Mouse (Mus musculus): ENCODE data around the gene Ctnna2.

The Ctnna2 gene

DNA sequence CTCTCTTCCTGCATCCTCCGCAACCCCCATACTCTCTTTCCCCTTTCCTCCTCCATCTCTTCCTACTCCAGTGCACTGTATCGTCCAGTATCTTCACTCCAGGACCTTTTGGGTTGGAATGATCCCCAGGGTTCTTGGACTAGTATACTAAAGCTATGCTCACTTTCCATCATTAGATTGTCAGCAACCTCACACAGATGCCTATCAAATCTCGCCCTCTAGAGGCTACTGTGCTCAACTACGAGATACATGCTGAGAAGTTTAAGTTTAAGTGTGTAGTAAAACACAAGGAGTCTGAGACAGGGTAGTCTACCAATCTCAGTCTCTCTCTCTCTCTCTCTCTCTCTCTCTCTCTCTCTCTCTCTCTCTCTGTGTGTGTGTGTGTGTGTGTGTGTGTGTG is 396.9 kb downstream of the Ctnna2 start:
- no peak for DNase-seq (ENCODE audit: low spot score in 2 of 2)

DNA sequence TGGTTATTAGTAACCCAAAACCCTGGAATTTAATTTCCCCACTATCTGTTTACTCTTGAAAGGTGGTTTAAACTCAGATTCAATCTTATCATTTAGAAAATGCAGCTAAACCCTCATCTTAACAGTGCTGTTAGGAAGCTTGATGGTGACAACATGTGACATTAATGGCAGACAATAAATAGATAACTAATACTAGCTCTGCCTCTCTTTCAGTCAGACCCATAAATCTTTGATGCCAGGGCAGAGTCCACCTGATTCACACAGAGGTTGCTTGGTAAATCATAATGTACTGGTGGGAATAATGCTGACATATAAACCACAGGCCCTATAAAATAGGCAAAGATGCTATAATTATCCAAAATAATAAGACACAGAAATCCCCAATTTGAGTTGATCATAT is 398.6 kb downstream of the Ctnna2 start:
- DNase-seq (ENCODE audit: low spot score in 2 of 2), result no peak

DNA sequence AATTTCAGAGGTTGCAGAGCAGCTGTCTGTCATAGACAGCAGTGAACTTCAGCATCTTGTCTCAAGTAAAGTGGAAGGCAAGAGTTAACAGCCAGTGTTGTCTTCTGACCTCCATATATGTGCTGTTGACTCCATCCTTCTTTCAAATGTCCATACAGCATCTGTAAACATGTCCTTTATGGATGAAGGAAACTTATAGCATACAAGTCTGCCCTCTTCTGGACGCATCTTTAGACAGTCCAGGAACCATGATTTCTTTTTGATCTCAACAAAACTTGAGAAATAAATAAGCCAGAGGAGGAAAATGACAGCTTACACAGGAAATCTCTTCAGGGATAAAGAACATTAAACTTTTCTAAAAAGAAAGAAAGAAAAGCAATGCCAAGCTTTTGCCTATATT is 400.9 kb downstream of the Ctnna2 start:
- no peak for DNase-seq (ENCODE audit: low spot score in 2 of 2)

DNA sequence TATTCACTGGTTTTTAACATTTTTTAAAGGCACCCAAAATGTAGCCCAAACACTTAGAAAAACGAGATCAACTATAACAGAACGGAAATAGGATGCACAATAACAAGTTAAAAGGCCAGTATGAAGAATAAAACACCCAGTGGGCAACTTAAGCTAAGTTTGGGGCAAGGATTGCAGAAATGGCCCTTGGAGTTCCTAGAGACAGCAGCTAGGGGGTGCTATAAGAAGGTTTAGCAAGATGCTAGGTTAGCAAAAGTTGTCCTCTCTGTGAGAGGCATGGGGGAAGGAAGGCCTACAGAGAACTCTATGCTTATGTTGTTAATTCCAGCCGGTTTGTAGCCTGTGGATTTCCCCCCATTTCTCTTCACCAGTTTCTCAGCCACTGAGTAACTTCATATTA is 401.9 kb downstream of the Ctnna2 start:
- DNase-seq (ENCODE audit: low spot score in 2 of 2), result no peak

- DNase-seq (ENCODE audit: low spot score in 2 of 2), result peak; percentile 55 to 67
These were observed 406.9 kb downstream of the Ctnna2 start for GRCm38 (mm10) chr6:77572614-77573013.

- no peak for DNase-seq (ENCODE audit: low spot score in 2 of 2)
These were observed 409.6 kb downstream of the Ctnna2 start for GRCm38 (mm10) chr6:77569851-77570250.

DNA sequence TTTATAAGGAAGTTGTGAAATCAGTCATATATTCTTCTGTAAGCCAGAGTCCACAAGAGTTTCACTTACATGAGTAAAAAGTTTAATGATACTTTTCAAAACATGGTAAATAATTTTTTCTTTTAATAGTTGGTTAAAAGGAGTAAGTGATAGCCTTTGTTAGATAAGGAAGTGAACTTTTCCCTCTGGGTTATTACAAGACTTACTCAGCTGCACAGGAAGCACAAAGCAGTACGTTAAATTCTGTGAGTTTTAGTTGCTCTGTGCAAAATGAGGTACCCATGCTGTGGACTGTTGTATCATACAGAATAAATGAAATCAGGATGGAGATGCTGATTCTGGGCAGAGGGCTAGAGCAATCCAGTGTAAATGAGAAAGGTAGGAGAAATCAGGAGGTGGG is 423.3 kb downstream of the Ctnna2 start:
- DNase-seq (ENCODE audit: low spot score in 2 of 2), result no peak

DNA sequence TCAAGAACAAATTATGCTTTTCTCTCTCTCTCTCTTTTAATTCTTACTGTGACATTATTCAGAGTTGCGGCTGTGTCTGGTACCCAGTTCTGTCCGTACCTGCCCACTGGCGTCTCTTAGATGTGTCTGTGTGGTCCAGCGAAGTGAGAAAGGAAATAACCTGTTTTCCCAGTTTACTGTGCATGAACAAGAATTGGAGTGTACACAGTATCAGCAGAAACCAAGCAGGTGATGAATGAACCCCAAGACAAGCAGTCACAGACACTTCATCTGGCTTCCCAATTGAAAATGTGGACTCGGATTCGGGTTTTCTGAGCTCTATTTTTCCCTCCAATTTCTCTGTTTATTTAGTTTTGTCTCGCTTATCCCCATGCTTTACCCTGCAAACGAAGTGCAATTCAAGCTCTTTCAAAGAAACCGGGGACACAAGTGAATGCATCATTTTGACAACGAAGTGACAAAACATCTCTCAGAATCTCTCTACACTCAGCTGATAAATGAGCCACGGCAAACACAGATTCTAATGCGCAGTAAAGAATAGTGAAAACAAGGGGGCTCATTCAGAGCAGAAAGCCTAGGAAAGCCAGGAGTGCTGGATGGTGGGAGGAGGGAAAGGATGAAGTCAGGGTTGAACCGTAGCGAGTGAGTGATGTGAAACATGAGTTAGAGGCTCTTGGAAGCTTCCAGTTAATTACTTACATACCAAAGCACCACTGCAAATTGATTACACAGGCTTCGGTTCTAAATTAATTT is 442.3 kb downstream of the Ctnna2 start:
- DNase-seq (ENCODE audit: low spot score in 2 of 2), result peak in 1 of 2 experiments; percentile 15

DNA sequence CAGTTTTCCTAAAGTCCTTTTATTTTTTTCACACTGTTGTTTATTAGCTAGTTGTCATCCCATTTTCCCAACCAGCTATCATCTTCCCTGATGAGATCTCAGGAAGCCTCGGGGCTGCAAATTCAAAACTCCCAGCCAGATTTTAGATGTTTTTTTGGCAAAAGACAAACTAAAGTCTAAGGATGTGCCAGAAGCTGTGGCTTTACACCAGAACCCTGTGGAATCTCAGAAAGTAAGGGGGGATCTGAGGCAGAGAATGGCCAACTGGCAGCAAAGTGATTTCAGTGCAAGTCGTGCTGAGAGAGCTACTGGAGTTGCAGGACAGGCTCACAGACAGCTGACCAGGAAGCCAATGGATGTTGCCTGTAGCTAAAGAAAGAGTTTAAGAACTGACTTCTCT is 451.9 kb downstream of the Ctnna2 start:
- no peak for DNase-seq (ENCODE audit: low spot score in 2 of 2)

- no peak for DNase-seq (ENCODE audit: low spot score in 2 of 2)
These were observed 457.7 kb downstream of the Ctnna2 start for GRCm38 (mm10) chr6:77521836-77522235.

DNA sequence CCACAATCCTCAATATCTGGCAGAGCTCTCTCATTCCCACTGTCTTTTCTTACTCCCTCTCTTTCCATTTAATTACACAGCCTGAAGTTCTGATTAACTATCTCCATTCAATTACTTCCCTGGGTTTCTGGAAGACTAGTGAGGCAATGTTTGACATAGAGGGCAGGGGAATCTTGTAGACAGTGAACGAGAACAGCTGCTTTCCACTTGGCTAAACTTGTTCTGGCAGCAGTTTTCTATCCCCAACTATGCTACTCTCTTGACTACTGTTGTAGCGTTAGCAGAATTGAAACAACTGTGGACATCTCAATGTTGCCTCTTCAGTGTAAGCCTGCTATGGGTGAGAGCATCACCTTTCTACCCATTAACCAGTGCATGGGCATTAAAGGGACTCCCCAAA is 463.0 kb downstream of the Ctnna2 start:
- no peak for DNase-seq (ENCODE audit: low spot score in 2 of 2)

DNA sequence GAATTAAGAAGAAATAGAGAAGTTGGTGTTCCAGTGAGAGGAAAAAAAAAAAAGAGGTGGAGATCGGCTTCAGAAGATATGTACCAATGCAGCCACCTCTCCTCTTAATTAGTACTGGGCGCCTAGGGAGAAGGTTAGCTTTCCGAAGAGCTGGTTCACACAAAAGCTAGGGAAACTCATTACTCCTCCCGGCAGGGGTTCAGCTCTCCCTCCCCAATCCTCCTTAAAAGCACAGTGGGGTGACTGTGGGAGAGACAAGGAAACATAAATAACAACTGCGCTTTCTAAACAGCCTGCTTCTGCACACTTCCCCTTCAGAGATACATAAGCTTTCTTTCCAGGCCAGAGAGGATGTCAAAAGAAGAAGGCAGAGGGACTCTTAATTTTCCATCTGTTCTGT is 467.7 kb downstream of the Ctnna2 start:
- no peak for DNase-seq (ENCODE audit: low spot score in 2 of 2)

DNA sequence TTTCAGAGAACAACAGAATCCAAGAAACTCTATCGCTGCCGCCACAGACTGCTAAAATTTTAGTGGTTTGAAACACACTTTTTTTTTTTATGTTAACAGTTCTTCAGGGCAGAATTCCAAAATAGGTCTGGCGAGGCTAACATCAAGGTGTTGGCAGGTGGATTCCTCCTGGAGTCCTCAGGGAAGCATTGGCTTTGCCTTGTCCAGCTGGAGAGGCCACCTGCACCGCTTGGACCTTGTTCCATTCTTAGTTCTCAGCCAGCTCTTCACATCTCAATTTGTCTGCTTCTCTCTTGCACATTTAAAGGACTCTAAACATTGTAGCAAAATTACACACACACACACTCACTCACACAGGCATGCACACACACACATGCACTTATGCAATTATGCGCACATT is 487.8 kb downstream of the Ctnna2 start:
- DNase-seq (ENCODE audit: low spot score in 2 of 2), result no peak

- no peak for DNase-seq (ENCODE audit: low spot score in 2 of 2)
These were observed 492.8 kb downstream of the Ctnna2 start for GRCm38 (mm10) chr6:77486658-77487057.

GRCm38 (mm10) chr6:77482081-77482480 is 497.4 kb downstream of the Ctnna2 start:
- DNase-seq (ENCODE audit: low spot score in 2 of 2), result no peak

GRCm38 (mm10) chr6:77475354-77475753 is 504.1 kb downstream of the Ctnna2 start:
- DNase-seq (ENCODE audit: low spot score in 2 of 2), result peak; percentile 67 to 79

DNA sequence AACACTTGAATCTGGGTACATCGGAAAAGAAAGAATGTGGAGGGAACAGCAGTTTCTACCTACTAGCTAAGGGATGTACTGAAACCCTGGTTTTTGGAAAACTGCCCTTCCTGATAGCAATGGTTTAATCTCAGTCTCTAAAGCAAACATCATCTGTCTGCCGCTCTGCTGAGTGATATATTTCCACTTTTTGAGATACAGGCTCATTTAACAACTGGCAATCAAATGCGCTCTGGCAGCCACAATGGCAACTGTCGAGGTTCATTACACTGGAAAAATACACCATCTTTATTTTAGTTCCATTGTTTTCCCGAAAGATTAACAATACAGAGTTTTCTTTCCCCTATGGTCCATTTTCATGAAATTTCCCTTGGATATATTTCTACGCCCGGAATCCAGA is 506.2 kb downstream of the Ctnna2 start:
- DNase-seq (ENCODE audit: low spot score in 2 of 2), result no peak

DNA sequence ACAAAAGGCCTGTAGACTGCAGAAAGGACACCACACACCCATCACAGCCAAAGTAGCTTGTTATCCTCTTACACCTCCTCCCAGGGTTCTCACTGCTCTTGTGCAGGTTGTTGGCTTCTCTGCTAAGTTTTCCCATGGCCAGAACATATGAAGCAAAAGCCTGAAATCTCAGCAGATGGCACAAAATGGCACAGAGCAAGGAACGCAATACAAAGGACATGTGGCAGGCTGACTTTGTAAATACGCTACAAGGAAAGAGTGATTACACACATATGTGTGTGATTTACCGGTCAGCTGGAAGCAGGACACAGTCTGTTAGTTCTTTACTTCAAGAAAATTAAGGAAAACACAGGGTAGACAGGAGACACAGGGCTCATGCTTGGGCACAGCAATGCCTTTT is 511.4 kb downstream of the Ctnna2 start:
- no peak for DNase-seq (ENCODE audit: low spot score in 2 of 2)

DNA sequence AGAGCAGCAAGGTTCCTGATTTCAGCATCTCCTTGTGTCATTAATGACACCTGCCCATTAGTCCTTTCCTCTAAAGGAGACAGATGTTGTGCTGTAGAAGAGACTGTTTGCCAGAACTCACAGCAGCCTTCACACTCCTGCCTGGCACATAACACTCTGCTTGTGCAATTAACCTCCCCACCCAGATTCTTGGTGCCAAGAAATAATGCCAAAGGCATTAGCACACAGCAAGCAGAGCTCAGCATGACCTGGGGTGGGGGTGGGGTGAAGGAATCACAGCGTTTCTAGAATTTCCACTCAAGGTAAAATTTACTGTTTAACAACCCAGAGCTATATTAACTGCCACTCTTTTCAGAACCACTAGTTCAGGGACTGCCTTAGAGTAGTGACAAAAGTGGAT is 516.8 kb downstream of the Ctnna2 start:
- DNase-seq (ENCODE audit: low spot score in 2 of 2), result no peak

DNA sequence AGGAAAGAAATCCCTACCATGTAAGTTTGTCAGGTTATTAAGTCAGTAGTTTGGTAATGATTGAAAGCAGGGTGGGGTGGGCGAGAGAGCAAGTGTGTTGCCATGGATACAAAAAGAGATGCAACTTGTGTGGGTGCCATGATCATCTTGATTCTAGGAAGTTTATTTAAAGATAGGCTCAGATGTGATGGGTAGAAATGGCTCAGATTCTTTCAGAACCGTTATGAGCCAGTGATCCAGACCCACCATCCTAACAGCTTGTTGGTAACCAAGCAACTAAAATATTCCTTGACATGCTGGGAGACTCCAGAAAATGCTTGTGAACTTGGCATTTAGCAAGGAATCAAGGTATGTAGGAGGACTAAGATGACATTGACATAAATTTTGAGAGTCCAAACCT is 521.6 kb downstream of the Ctnna2 start:
- DNase-seq (ENCODE audit: low spot score in 2 of 2), result peak; percentile 37

DNA sequence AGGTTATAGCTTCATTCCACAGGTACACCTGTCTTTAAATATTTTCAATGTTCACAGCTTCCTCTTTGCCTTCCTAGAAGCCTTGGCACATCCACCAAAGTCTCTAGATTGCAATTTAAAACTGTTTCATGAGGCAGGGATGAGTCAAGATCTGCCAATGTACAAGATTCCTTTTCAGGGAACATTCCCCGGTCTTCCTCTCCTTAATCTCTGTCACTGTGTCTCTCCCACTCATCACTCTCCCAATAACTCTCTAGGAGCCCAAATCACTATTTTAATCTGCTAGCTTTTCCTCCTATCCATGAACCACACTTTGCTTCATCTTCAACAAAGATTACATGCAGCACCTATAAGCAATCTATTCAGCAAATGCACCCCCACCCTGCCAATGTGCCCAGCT is 532.6 kb downstream of the Ctnna2 start:
- DNase-seq (ENCODE audit: low spot score in 2 of 2), result no peak

DNA sequence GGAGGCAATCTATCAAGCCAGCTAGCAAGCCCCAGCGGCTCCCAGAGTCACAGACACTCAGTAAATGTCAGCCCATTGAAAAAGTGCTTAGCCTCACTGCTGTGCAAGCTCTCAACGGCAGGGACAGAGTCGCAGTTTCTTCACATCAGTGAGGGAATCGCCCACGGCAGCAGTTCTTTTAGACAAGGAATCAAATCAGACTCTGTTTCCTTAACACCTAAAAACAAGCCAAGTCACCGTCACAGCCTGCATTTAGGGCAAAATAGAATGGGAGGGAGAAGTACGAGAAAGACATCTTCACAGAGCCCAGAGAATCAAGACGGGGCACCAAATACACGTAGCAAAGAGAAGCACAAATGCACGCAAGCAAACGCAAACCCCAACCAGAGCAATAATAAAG is 535.6 kb downstream of the Ctnna2 start:
- DNase-seq (ENCODE audit: low spot score in 2 of 2), result peak; percentile 69 to 72

DNA sequence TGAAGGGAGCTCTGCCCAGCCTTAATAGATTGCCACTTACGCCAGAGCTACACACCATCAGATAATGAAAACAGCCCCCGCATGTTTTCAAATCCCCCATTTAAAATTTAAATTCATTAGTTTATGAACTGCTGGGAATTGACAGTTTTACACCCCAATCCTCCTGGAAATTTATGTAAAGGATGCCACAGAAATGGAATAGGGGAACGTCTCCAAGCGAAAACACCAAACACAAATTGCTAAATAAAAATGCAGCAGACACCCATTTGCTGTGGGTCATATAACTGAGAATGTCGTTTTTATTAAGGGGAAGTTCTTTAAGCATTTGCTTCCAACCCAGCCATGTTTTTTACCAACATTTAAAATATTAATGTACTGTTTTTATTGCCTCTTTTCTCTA is 538.4 kb downstream of the Ctnna2 start:
- no peak for DNase-seq (ENCODE audit: low spot score in 2 of 2)

- DNase-seq (ENCODE audit: low spot score in 2 of 2), result no peak
These were observed 549.1 kb downstream of the Ctnna2 start for GRCm38 (mm10) chr6:77430381-77430780.

Data from right cerebral cortex, adult 2 months (tissue).